13 mouse cellular contexts compared by ENCODE assay signal in the genomic region with DNA sequence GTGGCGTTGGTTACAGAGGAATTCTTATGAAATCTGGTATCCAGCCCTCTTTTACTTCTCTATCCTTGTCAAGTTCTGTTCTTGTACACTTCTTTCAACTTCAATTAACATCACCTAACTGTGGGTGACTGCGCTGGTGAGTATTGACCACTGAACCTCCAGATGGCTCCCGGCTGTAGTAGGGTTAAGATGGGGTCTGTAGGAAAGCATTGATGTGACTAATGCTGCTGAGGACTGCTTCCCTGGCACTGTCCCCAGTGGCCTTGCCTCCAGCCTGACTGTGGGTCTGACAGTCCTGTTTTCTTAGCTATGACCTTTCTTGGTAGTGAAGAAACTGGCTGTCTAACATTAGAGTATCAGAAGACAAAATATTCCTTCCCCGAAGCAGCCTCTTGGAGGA. TPM values are rescaled to one million over a fixed set of nuclear protein-coding genes. Genes with fewer than 3 reads are reported as not detected.
DNase-seq lines count a peak whose midpoint lies in the region; ATAC-seq and TF ChIP-seq lines count a peak whose summit lies in the region.
"Had no signal": no experiment of that assay in that cellular context is flagged by ENCODE, and none has a peak within 500 bp of the region (broad histone marks: within the 10 kb centered on the region; RNA-seq: fewer than 3 reads in every experiment).

No protein-coding gene starts in this region.

- no peaks in the 10 kb centered on the region for H3K9me3 ChIP-seq in forebrain, embryonic 16.5 days (ENCODE audit: control insufficient read depth, low read length)
- no peaks in the 10 kb centered on the region for H3K9me3 ChIP-seq in lung, embryonic 14.5 days (ENCODE audit: low read depth, low read length)
- H3K9me3 ChIP-seq: neural tube, embryonic 12.5 days had no signal

- peak overlapping the region; percentile 39 for H3K27ac ChIP-seq in forebrain, embryonic 16.5 days (ENCODE audit: low read length)
- no peak overlapping the region for H3K27ac ChIP-seq in lung, embryonic 14.5 days (ENCODE audit: low read depth)
- H3K27ac ChIP-seq: macrophage; neural tube, embryonic 12.5 days had no signal

- peaks cover 33% of the 10 kb centered on the region for H3K4me1 ChIP-seq in forebrain, embryonic 16.5 days (replicated peaks; ENCODE audit: control insufficient read depth, insufficient read depth, low read length)
- H3K4me1 ChIP-seq in lung, embryonic 14.5 days (ENCODE audit: insufficient read depth): 0 out of 2 replicates have a peak, but pooled peaks cover 4% of the 10 kb centered on the region

- DNase-seq in gastrocnemius, postnatal 14 days: peak; percentile 31
- no peak for DNase-seq in gastrocnemius, postnatal 10 days
- DNase-seq in MN1 (ENCODE audit: low spot score): peak; percentile 48
- DNase-seq in lung, embryonic 14.5 days: peak; percentile 42
- no peak for DNase-seq in right cerebral cortex, adult 18-20 months
- no peak for DNase-seq in left cerebral cortex, postnatal 25 days (ENCODE audit: low spot score in 2 of 2)
- DNase-seq in cerebellum, postnatal 4 days (ENCODE audit: low spot score in 2 of 2): no peak

- H3K4me2 ChIP-seq in forebrain, embryonic 16.5 days (ENCODE audit: low read length): no peak overlapping the region
- no peak overlapping the region for H3K4me2 ChIP-seq in lung, embryonic 14.5 days
- H3K4me2 ChIP-seq: neural tube, embryonic 12.5 days had no signal

- H3K4me3 ChIP-seq in forebrain, embryonic 16.5 days (replicated peaks; ENCODE audit: low read length): no peak overlapping the region
- no peak overlapping the region for H3K4me3 ChIP-seq in lung, embryonic 14.5 days (ENCODE audit: low read depth, low read length)
- H3K4me3 ChIP-seq: neural tube, embryonic 12.5 days had no signal

- intact Hi-C loops in gastrocnemius, postnatal 14 days (cut with DNase I; ENCODE audit: low total_unique reads): no loop called here
- intact Hi-C loops in left cerebral cortex, postnatal 25 days (cut with DNase I): no loop called here

- WGBS in forebrain, embryonic 16.5 days: 88% methylated on average over 4 of the region's 4 CpGs
- 80% methylated on average over 4 of the region's 4 CpGs for WGBS in lung, embryonic 14.5 days

- no peak for TF ChIP-seq CTCF in lung, embryonic 14.5 days (IDR thresholded peaks at IDR 0.05; ENCODE audit: low read depth)

- no peak overlapping the region for H3K9ac ChIP-seq in forebrain, embryonic 16.5 days (replicated peaks; ENCODE audit: low read depth, low read length)
- no peak overlapping the region for H3K9ac ChIP-seq in lung, embryonic 14.5 days
- H3K9ac ChIP-seq: neural tube, embryonic 12.5 days had no signal

- ATAC-seq in forebrain, embryonic 16.5 days: no peak
- peak; percentile 70 for ATAC-seq in lung, embryonic 14.5 days (ENCODE audit: insufficient read depth)

- H3K27me3 ChIP-seq in forebrain, embryonic 16.5 days (replicated peaks; ENCODE audit: control insufficient read depth, insufficient read depth, low read length): no peaks in the 10 kb centered on the region
- H3K27me3 ChIP-seq in lung, embryonic 14.5 days (ENCODE audit: insufficient read depth, low read length): no peaks in the 10 kb centered on the region
- H3K27me3 ChIP-seq: CH12.LX; neural tube, embryonic 12.5 days had no signal

- peaks cover 8% of the 10 kb centered on the region for H3K36me3 ChIP-seq in forebrain, embryonic 16.5 days (ENCODE audit: control insufficient read depth, insufficient read depth)
- H3K36me3 ChIP-seq in lung, embryonic 14.5 days (ENCODE audit: insufficient read depth): peaks cover 7% of the 10 kb centered on the region; the same call in 1 of the 2 replicates

RNA-seq across cellular contexts. Expression of gene Gm11096, which starts 38.4 kb away (rescaled TPM):
- total RNA-seq in gastrocnemius, postnatal 14 days (2021): not detected
- not detected for total RNA-seq in gastrocnemius, postnatal 10 days (2021)
- not detected in 2 replicates for polyA plus RNA-seq in forebrain, embryonic 16.5 days (2015; fragmentation: Nextera tagmentation; extraction: Ambion mirVana)
- polyA plus RNA-seq in lung, embryonic 14.5 days (2014; fragmentation: Nextera tagmentation; extraction: Ambion mirVana): not detected in 2 replicates
- total RNA-seq in left cerebral cortex, postnatal 25 days (2021): not detected
- total RNA-seq: CH12.LX had no signal
- polyA plus RNA-seq: cortical plate, adult 2 months; macrophage; neural tube, embryonic 12.5 days; stomach, embryonic 14.5 days had no signal

Comparison
In these comparisons a context has a peak if more than half of its experiments do, and no peak if none do; other contexts are left out.
1. DNase-seq: peak in gastrocnemius, postnatal 14 days (single experiment), MN1 (single experiment) and lung, embryonic 14.5 days (single experiment); none in gastrocnemius, postnatal 10 days (single experiment), right cerebral cortex, adult 18-20 months (single experiment), left cerebral cortex, postnatal 25 days (0 of 2) and cerebellum, postnatal 4 days (0 of 2).